Mouse (Mus musculus) heart, embryonic 16.5 days (tissue): ENCODE data around the gene Homez. TPM values are rescaled to one million over a fixed set of nuclear protein-coding genes. Genes with fewer than 3 reads are reported as not detected.
A peak's percentile ranks its signal among the peaks of the same experiment; 100 is the strongest.

ENCODE experiments used
- ATAC-seq: fragments of 200-750 bp; cut with Nextera tagmentation; replicated peaks from 2 replicates; pipeline ENCODE4 v1.8.0; 2017; ENCODE audit warnings: moderate number of reproducible peaks; ENCODE audit not compliant: insufficient read depth, low FRiP score; ENCODE audit errors: extremely low read depth
- H3K27ac ChIP-seq: fragments of 300-500 bp; sonication (generic); 2 replicates; pipeline ENCODE4 v1.5.1; 2014; ENCODE audit warnings: mild to moderate bottlenecking, low read length, control low read depth, moderate library complexity
- H3K27me3 ChIP-seq: fragments of 300-500 bp; sonication (generic); 2 replicates; pipeline ENCODE4 v1.6.1; 2014; ENCODE audit warnings: low read length, mixed read lengths; ENCODE audit not compliant: control insufficient read depth, insufficient read depth
- H3K36me3 ChIP-seq: fragments of 300-500 bp; sonication (generic); 2 replicates; pipeline ENCODE4 v1.6.1; 2014; ENCODE audit not compliant: control insufficient read depth, insufficient read depth
- H3K4me1 ChIP-seq: fragments of 300-500 bp; sonication (generic); 2 replicates; pipeline ENCODE4 v1.6.1; 2014; ENCODE audit warnings: low read length, mixed read lengths; ENCODE audit not compliant: control insufficient read depth, insufficient read depth
- H3K4me2 ChIP-seq: fragments of 300-500 bp; sonication (generic); 2 replicates; pipeline ENCODE4 v1.6.1; 2014; ENCODE audit warnings: low read depth, mild to moderate bottlenecking, control low read depth, low read length
- H3K4me3 ChIP-seq: fragments of 300-500 bp; sonication (generic); 2 replicates; pipeline ENCODE4 v1.5.1; 2014; ENCODE audit warnings: mild to moderate bottlenecking, control low read depth, low read length
- H3K9ac ChIP-seq: fragments of 300-500 bp; sonication (generic); 2 replicates; pipeline ENCODE4 v1.6.1; 2014; ENCODE audit warnings: low read length, control low read depth
- H3K9me3 ChIP-seq: fragments of 300-500 bp; sonication (generic); replicated peaks from 2 replicates; pipeline ENCODE4 v1.6.1; 2016; ENCODE audit warnings: low read length; ENCODE audit not compliant: control insufficient read depth
- WGBS: fragments of 180-500 bp; shearing (Covaris S2); extraction: QIAGEN DNeasy Blood & Tissue Kit; methylation state at CpG from one replicate; pipeline ENCODE4 v1.1.7; 2014; 5-methylcytosine and 5-hydroxymethylcytosine counted together
- polyA plus RNA-seq: library from polyadenylated mRNA; unstranded; fragments of >200 nt; fragmentation: Nextera tagmentation; extraction: Ambion mirVana; gene quantifications from 2 replicates; pipeline ENCODE4 v1.2.1, GENCODE M21; 2015

Gene Homez
- polyA plus RNA-seq, 1 experiment from 2014 or later = 4.9 TPM

- Histone ChIP-seq H3K27ac (no peak overlapping the region), H3K4me1 (no peaks in the 10 kb centered on the region), H3K27me3 (no peaks in the 10 kb centered on the region), H3K4me2 (no peak overlapping the region), H3K4me3 (no peak overlapping the region), H3K9me3 (no peaks in the 10 kb centered on the region), H3K36me3 (no peaks in the 10 kb centered on the region), H3K9ac (no peak overlapping the region)
- no peak for ATAC-seq
- WGBS = 42% methylated on average over 3 of the region's 3 CpGs
These were observed 55.0 kb downstream of the Homez start for GRCm38 (mm10) chr14:54815737-54816136.

DNA sequence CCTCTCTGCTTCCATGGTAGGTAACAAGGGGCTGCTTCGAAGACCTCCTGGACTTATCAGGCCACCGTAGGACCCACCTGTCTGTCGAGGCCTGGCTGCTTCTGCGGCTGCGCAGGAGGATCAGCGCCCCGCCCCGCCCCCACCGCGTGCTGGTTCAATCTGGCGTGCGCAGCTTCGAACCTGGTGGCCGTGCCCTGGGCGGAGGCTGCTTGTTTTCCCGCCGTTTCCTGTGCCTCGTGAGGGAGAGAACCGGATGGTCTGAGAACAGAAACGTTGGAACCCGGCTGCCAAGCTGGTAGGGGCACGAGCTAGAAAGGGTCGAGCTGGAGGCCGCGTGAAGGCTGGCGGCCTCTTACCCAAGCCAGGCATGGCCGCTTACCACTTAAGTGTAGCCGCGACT, 56.8 kb downstream of the Homez start, which contains the start of gene Rnf212b:
Gene Rnf212b, plus strand, starts transcription at position 151 of the 400 bp plus-strand sequence.
- Histone ChIP-seq H3K9ac (no peak within 1 kb of the TSS), H3K27me3 (no peaks in the 10 kb centered on the region), H3K4me1 (peaks cover 3% of the 10 kb centered on the region), H3K4me2 (no peak within 1 kb of the TSS), H3K36me3 (no peaks in the 10 kb centered on the region), H3K9me3 (no peaks in the 10 kb centered on the region), H3K4me3 (no peak within 1 kb of the TSS), H3K27ac (no peak within 1 kb of the TSS)
- 81% methylated on average over 29 of the region's 29 CpGs for WGBS
- ATAC-seq = no peak

DNA sequence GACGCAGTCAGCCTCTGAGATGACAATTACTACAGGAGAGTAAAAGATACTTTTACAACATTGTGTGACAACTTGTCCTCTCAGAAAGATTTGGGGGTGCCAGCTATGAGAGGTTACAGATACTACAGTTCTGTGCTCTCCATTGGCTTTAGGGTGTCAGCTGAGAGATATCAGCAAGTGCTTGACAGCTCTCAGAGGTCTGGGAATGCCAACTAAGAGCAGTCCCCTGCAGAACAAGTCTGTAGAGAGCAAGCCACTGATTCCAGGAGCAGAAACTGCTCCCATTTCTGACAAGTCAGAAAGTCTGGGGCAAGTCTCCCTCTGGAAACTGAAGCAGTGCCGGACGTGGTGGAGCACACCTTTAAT, 61.1 kb downstream of the Homez start:
- Histone ChIP-seq H3K4me2 (no peak overlapping the region), H3K4me3 (no peak overlapping the region), H3K4me1 (peaks cover 3% of the 10 kb centered on the region), H3K9ac (no peak overlapping the region), H3K36me3 (no peaks in the 10 kb centered on the region), H3K27ac (peak overlapping the region; percentile 70), H3K9me3 (no peaks in the 10 kb centered on the region), H3K27me3 (no peaks in the 10 kb centered on the region)
- WGBS = 30% methylated on average over 3 of the region's 3 CpGs
- ATAC-seq = peak; percentile 95

GRCm38 (mm10) chr14:54808718-54809667, 61.8 kb downstream of the Homez start:
- 39% methylated on average over 4 of the region's 4 CpGs for WGBS
- Histone ChIP-seq H3K4me1 (peaks cover 3% of the 10 kb centered on the region), H3K9ac (no peak overlapping the region), H3K27me3 (no peaks in the 10 kb centered on the region), H3K27ac (peak overlapping the region; percentile 70), H3K36me3 (no peaks in the 10 kb centered on the region), H3K9me3 (no peaks in the 10 kb centered on the region), H3K4me3 (no peak overlapping the region), H3K4me2 (no peak overlapping the region)
- peak; percentile 72 for ATAC-seq

DNA sequence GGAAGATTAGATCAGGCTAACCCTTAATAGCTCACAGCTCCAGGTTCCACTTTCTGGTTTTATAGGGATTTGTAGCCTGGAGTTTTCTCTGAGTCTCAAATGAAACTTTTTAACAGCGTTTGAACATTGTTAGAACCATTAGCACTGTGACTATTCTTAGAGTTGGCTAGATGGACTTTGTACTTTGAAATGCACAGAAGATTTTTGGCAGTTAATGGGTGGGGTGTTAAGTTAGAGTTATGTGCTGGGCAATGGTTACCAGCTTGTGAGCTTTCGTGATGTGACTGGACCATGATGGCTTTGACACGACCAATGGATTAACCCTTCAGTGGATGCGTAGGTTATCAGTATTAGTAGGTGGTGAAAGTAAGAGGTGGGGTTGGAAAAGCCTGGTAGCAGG, 64.6 kb downstream of the Homez start:
- H3K4me1 ChIP-seq = peaks cover 3% of the 10 kb centered on the region
- H3K4me3 ChIP-seq = no peak overlapping the region
- H3K27me3 ChIP-seq = no peaks in the 10 kb centered on the region
- no peak overlapping the region for H3K9ac ChIP-seq
- H3K9me3 ChIP-seq = no peaks in the 10 kb centered on the region
- no peaks in the 10 kb centered on the region for H3K36me3 ChIP-seq
- H3K4me2 ChIP-seq = no peak overlapping the region
- no peak overlapping the region for H3K27ac ChIP-seq
- 65% methylated on average over 4 of the region's 4 CpGs for WGBS
- ATAC-seq = no peak

Other genes starting within 250 kb of the Homez start
- 9.5 and 22.3 TPM in 2 replicates for gene Psmb11, start 249.5 kb downstream of the Homez start, polyA plus RNA-seq
- gene Gm17606, start 230.0 kb downstream of the Homez start, polyA plus RNA-seq = not detected in 2 replicates
- 1.4 and 1.9 TPM in 2 replicates for gene Cdh24, start 229.6 kb downstream of the Homez start, polyA plus RNA-seq
- 42.8 and 49.8 TPM in 2 replicates for gene 1700123O20Rik, start 184.7 kb downstream of the Homez start, polyA plus RNA-seq
- 69.1 and 73.5 TPM in 2 replicates for gene Acin1, start 184.0 kb downstream of the Homez start, polyA plus RNA-seq
- 0.17 and 0.18 TPM in 2 replicates for gene Gm29776, start 172.1 kb downstream of the Homez start, polyA plus RNA-seq
- gene Cebpe, start 158.8 kb downstream of the Homez start, polyA plus RNA-seq = not detected in 2 replicates
- 3.2 and 4.0 TPM in 2 replicates for gene Slc7a8, start 89.0 kb downstream of the Homez start, polyA plus RNA-seq
- gene Rnf212b, start 56.8 kb downstream of the Homez start, polyA plus RNA-seq = not detected in 2 replicates
- 0.59 and 1.4 TPM in 2 replicates for gene Ppp1r3e, start 6.6 kb upstream of the Homez start, polyA plus RNA-seq
- gene Bcl2l2, start 12.4 kb upstream of the Homez start, polyA plus RNA-seq = 3.3 and 4.3 TPM in 2 replicates
- not detected in 2 replicates for gene Gm20521, start 12.5 kb upstream of the Homez start, polyA plus RNA-seq
- 61.9 and 68.4 TPM in 2 replicates for gene Pabpn1, start 21.5 kb upstream of the Homez start, polyA plus RNA-seq
- gene Slc22a17, start 42.2 kb upstream of the Homez start, polyA plus RNA-seq = 27.2 and 31.9 TPM in 2 replicates
- 13.4 and 14.4 TPM in 2 replicates for gene Efs, start 55.2 kb upstream of the Homez start, polyA plus RNA-seq
- gene Il25, start 61.7 kb upstream of the Homez start, polyA plus RNA-seq = not detected in 2 replicates
- 0.86 and 1.3 TPM in 2 replicates for gene Cmtm5, start 65.3 kb upstream of the Homez start, polyA plus RNA-seq
- gene Myh6, start 96.0 kb upstream of the Homez start, polyA plus RNA-seq = 2,302 and 2,585 TPM in 2 replicates
- not detected in 2 replicates for gene Gm17428, start 106.0 kb upstream of the Homez start, polyA plus RNA-seq
- 6,075 and 6,619 TPM in 2 replicates for gene Myh7, start 123.7 kb upstream of the Homez start, polyA plus RNA-seq
- gene Ngdn, start 144.5 kb upstream of the Homez start, polyA plus RNA-seq = 63.3 and 68.1 TPM in 2 replicates
- gene Zfhx2, start 221.4 kb upstream of the Homez start, polyA plus RNA-seq = 2.5 and 3.0 TPM in 2 replicates
- 16.1 and 16.9 TPM in 2 replicates for gene Thtpa, start 223.8 kb upstream of the Homez start, polyA plus RNA-seq
- gene Ap1g2, start 235.6 kb upstream of the Homez start, polyA plus RNA-seq = 10.4 and 14.2 TPM in 2 replicates
- 0.09 and 0.25 TPM in 2 replicates for gene Jph4, start 246.0 kb upstream of the Homez start, polyA plus RNA-seq